Mouse (Mus musculus) mature B cell (primary cell): ENCODE results near the gene Col23a1.

Experiments used
- in situ Hi-C: fragments of 300-500 bp; cut with MboI; formaldehyde crosslinking; loops from 2 replicates; pipeline ENCODE4 v1.14.3; 2019

Col23a1 gene

GRCm38 (mm10) chr11:51431287-51431686, 141.6 kb downstream of the Col23a1 start:
- in situ Hi-C loops = no loop called here

GRCm38 (mm10) chr11:51431968-51432367, 142.2 kb downstream of the Col23a1 start:
- in situ Hi-C loops = no loop called here

GRCm38 (mm10) chr11:51442006-51442405, 152.3 kb downstream of the Col23a1 start:
- in situ Hi-C loops = no loop called here

- in situ Hi-C loops = no loop called here
Measured at GRCm38 (mm10) chr11:51442599-51442998, 152.9 kb downstream of the Col23a1 start.

- in situ Hi-C loops = no loop called here
Measured at GRCm38 (mm10) chr11:51443818-51444217, 154.1 kb downstream of the Col23a1 start.

- in situ Hi-C loops = no loop called here
Measured at GRCm38 (mm10) chr11:51444649-51445048, 154.9 kb downstream of the Col23a1 start.

- in situ Hi-C loops = no loop called here
Measured at GRCm38 (mm10) chr11:51446711-51447425, 157.1 kb downstream of the Col23a1 start.

GRCm38 (mm10) chr11:51448256-51448655, 158.5 kb downstream of the Col23a1 start:
- in situ Hi-C loops = no loop called here

GRCm38 (mm10) chr11:51448680-51449079, 159.0 kb downstream of the Col23a1 start:
- in situ Hi-C loops = no loop called here

- in situ Hi-C loops = no loop called here
Measured at GRCm38 (mm10) chr11:51449881-51450280, 160.2 kb downstream of the Col23a1 start.

GRCm38 (mm10) chr11:51451281-51451680, 161.6 kb downstream of the Col23a1 start:
- in situ Hi-C loops = no loop called here

GRCm38 (mm10) chr11:51451925-51452324, 162.2 kb downstream of the Col23a1 start:
- in situ Hi-C loops = no loop called here

- in situ Hi-C loops = no loop called here
Measured at GRCm38 (mm10) chr11:51453742-51454141, 164.0 kb downstream of the Col23a1 start.

GRCm38 (mm10) chr11:51455501-51455900, 165.8 kb downstream of the Col23a1 start:
- in situ Hi-C loops = no loop called here

- in situ Hi-C loops = no loop called here
Measured at GRCm38 (mm10) chr11:51457624-51458023, 167.9 kb downstream of the Col23a1 start.

- in situ Hi-C loops = no loop called here
Measured at GRCm38 (mm10) chr11:51458649-51459048, 168.9 kb downstream of the Col23a1 start.

- in situ Hi-C loops = no loop called here
Measured at GRCm38 (mm10) chr11:51459569-51460043, 169.9 kb downstream of the Col23a1 start.

GRCm38 (mm10) chr11:51468737-51469136, 179.0 kb downstream of the Col23a1 start:
- in situ Hi-C loops = no loop called here

GRCm38 (mm10) chr11:51469341-51469831, 179.7 kb downstream of the Col23a1 start:
- in situ Hi-C loops = no loop called here

GRCm38 (mm10) chr11:51470383-51471144, 180.8 kb downstream of the Col23a1 start:
- in situ Hi-C loops = no loop called here

GRCm38 (mm10) chr11:51473686-51474085, 184.0 kb downstream of the Col23a1 start:
- in situ Hi-C loops = no loop called here

- in situ Hi-C loops = no loop called here
Measured at GRCm38 (mm10) chr11:51476543-51476942, 186.8 kb downstream of the Col23a1 start.

- in situ Hi-C loops = no loop called here
Measured at GRCm38 (mm10) chr11:51477571-51477970, 187.9 kb downstream of the Col23a1 start.
